Mouse (Mus musculus): Measurements from ENCODE around the gene Mylip. TPM values are rescaled to one million over a fixed set of nuclear protein-coding genes. Genes with fewer than 3 reads are reported as not detected.

Gene Mylip
- polyA plus RNA-seq, 1 experiment from 2014 or later: 2.3 TPM

DNA sequence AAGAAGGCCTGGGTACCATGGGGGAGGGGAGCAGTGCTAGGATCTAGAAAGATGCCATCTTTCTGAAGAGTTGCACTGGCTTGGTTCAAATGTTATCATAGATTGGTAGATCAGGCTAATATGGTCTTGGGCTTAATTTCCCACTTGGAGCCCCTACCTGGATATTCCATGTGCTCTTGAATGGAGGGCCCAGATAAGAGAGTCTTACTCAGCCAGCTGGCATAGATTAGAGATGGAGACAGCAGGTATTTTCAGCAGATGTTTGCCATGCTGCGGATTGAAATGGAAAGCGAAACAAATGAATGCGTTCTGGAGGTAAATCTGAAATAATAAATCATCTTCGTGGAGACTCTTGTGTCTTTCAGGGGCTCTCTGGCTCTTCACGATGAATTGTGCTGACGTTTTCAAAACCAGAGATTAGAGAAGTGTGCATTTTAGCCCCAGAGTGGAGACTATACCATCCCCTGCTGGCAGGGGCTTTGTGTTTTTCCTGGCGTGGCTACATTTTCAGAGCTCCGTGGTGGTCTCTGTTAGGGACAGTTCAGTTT, 4.8 kb downstream of the Mylip start:
- H3K4me3 ChIP-seq: no peak overlapping the region
- no peak overlapping the region for H3K9ac ChIP-seq
- no peak for ATAC-seq
- H3K27me3 ChIP-seq: 0 out of 2 replicates have a peak, but pooled peaks cover 3% of the 10 kb centered on the region
- H3K4me2 ChIP-seq: no peak overlapping the region
- 60% methylated on average over 8 of the region's 8 CpGs for WGBS
- no peak overlapping the region for H3K27ac ChIP-seq
- H3K4me1 ChIP-seq: peaks cover 26% of the 10 kb centered on the region
- H3K36me3 ChIP-seq (ENCODE audit: poor library complexity, severe bottlenecking): no peaks in the 10 kb centered on the region
- H3K9me3 ChIP-seq (replicated peaks): no peaks in the 10 kb centered on the region

DNA sequence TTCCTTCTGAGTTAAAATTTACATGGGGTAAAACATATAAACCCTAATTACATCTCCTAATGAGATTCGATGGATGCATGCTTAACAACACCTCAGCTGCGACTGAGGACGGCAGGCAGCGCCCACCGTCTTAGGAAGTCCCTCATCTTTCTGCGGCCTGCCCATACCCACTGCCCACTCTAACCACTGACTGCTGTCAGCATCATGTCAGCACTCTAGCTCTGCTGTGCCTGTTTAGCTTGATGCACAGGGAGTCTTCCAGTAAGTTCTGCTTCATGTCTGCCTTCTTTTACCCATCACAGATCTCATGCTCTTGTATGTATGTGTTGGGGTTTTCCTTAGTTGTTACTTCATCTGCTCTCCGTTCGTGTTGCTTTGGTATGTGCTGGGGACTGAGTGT, 7.2 kb downstream of the Mylip start:
- Histone ChIP-seq H3K9me3 (replicated peaks) (no peaks in the 10 kb centered on the region), H3K4me2 (no peak overlapping the region), H3K4me1 (peaks cover 8% of the 10 kb centered on the region), H3K4me3 (no peak overlapping the region), H3K27ac (no peak overlapping the region), H3K36me3 (ENCODE audit: poor library complexity, severe bottlenecking) (no peaks in the 10 kb centered on the region), H3K27me3 (no peaks in the 10 kb centered on the region), H3K9ac (no peak overlapping the region)
- ATAC-seq: no peak
- WGBS: 85% methylated on average over 8 of the region's 8 CpGs

- H3K4me3 ChIP-seq: no peak overlapping the region
- H3K4me2 ChIP-seq: no peak overlapping the region
- no peaks in the 10 kb centered on the region for H3K9me3 ChIP-seq (replicated peaks)
- H3K27ac ChIP-seq: no peak overlapping the region
- WGBS: 58% methylated on average over 5 of the region's 5 CpGs
- no peaks in the 10 kb centered on the region for H3K27me3 ChIP-seq
- no peak for ATAC-seq
- H3K36me3 ChIP-seq (ENCODE audit: poor library complexity, severe bottlenecking): no peaks in the 10 kb centered on the region
- no peak overlapping the region for H3K9ac ChIP-seq
- H3K4me1 ChIP-seq: peaks cover 4% of the 10 kb centered on the region; the same call in 1 of the 2 replicates
Observed at GRCm38 (mm10) chr13:45397240-45397639, 7.7 kb downstream of the Mylip start.

DNA sequence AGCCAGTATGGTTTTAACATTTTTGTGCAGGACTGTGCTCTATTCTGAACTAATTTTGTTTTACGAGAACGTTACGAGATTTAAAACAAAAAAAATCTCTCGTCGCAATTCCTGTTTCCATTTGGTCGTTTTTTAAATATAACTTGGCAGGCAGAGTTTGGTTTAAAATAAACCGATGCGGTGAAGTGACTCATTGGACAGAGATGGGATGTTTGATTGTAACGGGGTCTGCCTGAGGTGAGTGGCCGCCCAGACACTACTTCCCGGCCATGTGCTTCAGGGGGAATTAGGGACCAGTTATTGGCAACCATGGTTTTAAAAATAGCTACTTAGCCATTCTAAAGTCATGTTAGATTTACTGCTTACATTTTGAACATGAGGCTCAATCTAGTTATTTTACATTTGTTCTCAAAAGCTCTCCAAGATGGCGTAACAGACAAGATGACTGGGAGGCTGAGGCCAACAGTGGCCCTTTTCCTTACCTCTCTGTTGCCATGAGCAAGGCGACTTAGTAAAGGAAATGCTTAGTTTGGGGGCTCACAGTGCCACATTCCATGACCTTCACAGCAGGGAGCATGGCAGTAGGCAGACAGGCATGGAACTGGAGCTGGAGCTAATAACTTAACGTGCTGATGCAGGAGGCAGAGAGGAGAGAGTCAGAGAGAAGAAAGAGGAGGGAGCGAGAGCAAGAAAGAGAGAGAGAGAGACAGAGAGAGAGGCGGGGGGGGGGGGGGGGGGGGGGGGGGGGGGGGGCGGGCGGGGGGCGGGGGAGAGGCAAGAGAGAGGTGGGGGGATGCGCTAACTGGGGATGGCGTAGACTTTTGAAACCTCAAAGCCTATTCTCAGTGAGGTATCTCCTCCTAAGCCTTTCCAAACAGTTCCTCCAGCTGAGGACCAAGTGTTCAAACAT, 8.6 kb downstream of the Mylip start:
- 81% methylated on average over 16 of the region's 21 CpGs for WGBS
- no peak for ATAC-seq
- Histone ChIP-seq H3K9ac (no peak overlapping the region), H3K27ac (no peak overlapping the region), H3K4me1 (peaks cover 4% of the 10 kb centered on the region; the same call in 1 of the 2 replicates), H3K4me3 (no peak overlapping the region), H3K27me3 (no peaks in the 10 kb centered on the region), H3K9me3 (replicated peaks) (no peaks in the 10 kb centered on the region), H3K36me3 (ENCODE audit: poor library complexity, severe bottlenecking) (no peaks in the 10 kb centered on the region), H3K4me2 (no peak overlapping the region)

GRCm38 (mm10) chr13:45400700-45401099, 11.2 kb downstream of the Mylip start:
- no peak overlapping the region for H3K4me2 ChIP-seq
- WGBS: 75% methylated on average over 7 of the region's 7 CpGs

DNA sequence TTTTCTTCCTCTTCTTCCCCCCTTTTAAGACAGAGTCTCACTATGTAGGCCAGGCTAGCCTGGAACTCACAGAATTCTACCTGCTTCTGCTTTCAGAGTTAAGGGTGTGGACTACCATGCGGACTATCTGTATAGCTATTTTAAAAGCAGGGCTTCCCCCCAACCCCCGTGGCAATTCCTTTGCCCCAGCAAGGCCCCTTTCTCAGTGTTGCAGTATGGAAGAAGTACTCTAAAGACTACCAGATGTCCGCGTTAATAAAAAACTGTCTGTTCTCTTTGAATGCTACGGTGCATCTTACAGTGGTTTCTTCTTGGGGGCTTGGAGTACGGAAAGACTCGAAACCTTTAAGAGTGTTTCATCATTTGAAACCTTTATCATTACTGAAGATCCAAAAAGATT, 12.3 kb downstream of the Mylip start:
- no peak overlapping the region for H3K4me3 ChIP-seq
- no peak overlapping the region for H3K27ac ChIP-seq
- H3K4me1 ChIP-seq: peaks cover 4% of the 10 kb centered on the region; the same call in 1 of the 2 replicates
- 89% methylated on average over 7 of the region's 7 CpGs for WGBS
- H3K36me3 ChIP-seq (ENCODE audit: poor library complexity, severe bottlenecking): no peaks in the 10 kb centered on the region
- no peaks in the 10 kb centered on the region for H3K27me3 ChIP-seq
- H3K4me2 ChIP-seq: no peak overlapping the region
- no peaks in the 10 kb centered on the region for H3K9me3 ChIP-seq (replicated peaks)
- ATAC-seq: no peak
- no peak overlapping the region for H3K9ac ChIP-seq

More at GRCm38 (mm10) chr13:45400700-45401099, 11.2 kb downstream of the Mylip start:
- Histone ChIP-seq H3K9me3 (replicated peaks) (no peaks in the 10 kb centered on the region), H3K4me3 (no peak overlapping the region), H3K27ac (no peak overlapping the region), H3K27me3 (no peaks in the 10 kb centered on the region), H3K36me3 (ENCODE audit: poor library complexity, severe bottlenecking) (no peaks in the 10 kb centered on the region), H3K9ac (no peak overlapping the region), H3K4me1 (peaks cover 4% of the 10 kb centered on the region; the same call in 1 of the 2 replicates)
- no peak for ATAC-seq

- Histone ChIP-seq H3K36me3 (ENCODE audit: poor library complexity, severe bottlenecking) (no peaks in the 10 kb centered on the region), H3K4me3 (no peak overlapping the region), H3K9me3 (replicated peaks) (no peaks in the 10 kb centered on the region), H3K27me3 (no peaks in the 10 kb centered on the region), H3K27ac (no peak overlapping the region), H3K4me2 (no peak overlapping the region), H3K4me1 (no peaks in the 10 kb centered on the region), H3K9ac (no peak overlapping the region)
- WGBS: 85% methylated on average over 6 of the region's 7 CpGs
- no peak for ATAC-seq
Observed at GRCm38 (mm10) chr13:45402316-45403039, 12.9 kb downstream of the Mylip start.

GRCm38 (mm10) chr13:45404269-45404668, 14.7 kb downstream of the Mylip start:
- Histone ChIP-seq H3K9ac (no peak overlapping the region), H3K27ac (no peak overlapping the region), H3K4me3 (no peak overlapping the region), H3K4me2 (no peak overlapping the region), H3K36me3 (ENCODE audit: poor library complexity, severe bottlenecking) (peaks cover 8% of the 10 kb centered on the region), H3K27me3 (no peaks in the 10 kb centered on the region), H3K4me1 (no peaks in the 10 kb centered on the region), H3K9me3 (replicated peaks) (no peaks in the 10 kb centered on the region)
- no peak for ATAC-seq
- WGBS: 92% methylated on average over 6 of the region's 6 CpGs

GRCm38 (mm10) chr13:45405194-45405810, 15.8 kb downstream of the Mylip start:
- no peak overlapping the region for H3K4me3 ChIP-seq
- H3K9ac ChIP-seq: no peak overlapping the region
- H3K4me2 ChIP-seq: no peak overlapping the region
- no peak overlapping the region for H3K27ac ChIP-seq
- H3K9me3 ChIP-seq (replicated peaks): no peaks in the 10 kb centered on the region
- H3K4me1 ChIP-seq: no peaks in the 10 kb centered on the region
- no peaks in the 10 kb centered on the region for H3K27me3 ChIP-seq
- peaks cover 9% of the 10 kb centered on the region for H3K36me3 ChIP-seq (ENCODE audit: poor library complexity, severe bottlenecking)
- no peak for ATAC-seq
- 94% methylated on average over 6 of the region's 6 CpGs for WGBS

- H3K9me3 ChIP-seq (replicated peaks): no peaks in the 10 kb centered on the region
- no peak for ATAC-seq
- no peaks in the 10 kb centered on the region for H3K4me1 ChIP-seq
- peaks cover 11% of the 10 kb centered on the region for H3K36me3 ChIP-seq (ENCODE audit: poor library complexity, severe bottlenecking)
- H3K4me3 ChIP-seq: no peak overlapping the region
- no peak overlapping the region for H3K4me2 ChIP-seq
- no peaks in the 10 kb centered on the region for H3K27me3 ChIP-seq
- H3K9ac ChIP-seq: no peak overlapping the region
- no peak overlapping the region for H3K27ac ChIP-seq
- WGBS: 95% methylated on average over 11 of the region's 11 CpGs
Observed at GRCm38 (mm10) chr13:45406289-45406688, 16.7 kb downstream of the Mylip start.

DNA sequence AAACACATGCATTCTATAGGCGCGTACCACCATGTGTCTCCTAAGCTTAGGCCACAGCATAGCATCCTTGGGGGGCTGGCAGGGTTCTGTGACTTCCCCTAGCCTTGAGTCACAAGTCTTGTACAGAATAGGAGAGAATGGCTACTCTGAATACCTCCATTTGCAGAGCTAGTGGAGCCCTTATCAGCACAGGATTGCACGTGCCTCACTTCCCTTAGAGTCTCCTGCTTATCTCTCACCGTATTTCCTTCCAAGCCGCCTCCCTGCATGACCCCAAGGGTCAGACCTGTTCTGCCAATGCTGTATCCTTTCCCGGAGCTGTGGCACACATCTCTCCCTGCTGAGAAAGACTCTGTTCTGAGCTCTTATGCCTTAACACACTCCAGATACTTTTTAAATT, 17.2 kb downstream of the Mylip start:
- Histone ChIP-seq H3K27ac (no peak overlapping the region), H3K4me2 (no peak overlapping the region), H3K36me3 (ENCODE audit: poor library complexity, severe bottlenecking) (peaks cover 11% of the 10 kb centered on the region), H3K27me3 (no peaks in the 10 kb centered on the region), H3K9ac (no peak overlapping the region), H3K4me1 (no peaks in the 10 kb centered on the region), H3K4me3 (no peak overlapping the region), H3K9me3 (replicated peaks) (no peaks in the 10 kb centered on the region)
- ATAC-seq: no peak
- WGBS: 86% methylated on average over 6 of the region's 6 CpGs

DNA sequence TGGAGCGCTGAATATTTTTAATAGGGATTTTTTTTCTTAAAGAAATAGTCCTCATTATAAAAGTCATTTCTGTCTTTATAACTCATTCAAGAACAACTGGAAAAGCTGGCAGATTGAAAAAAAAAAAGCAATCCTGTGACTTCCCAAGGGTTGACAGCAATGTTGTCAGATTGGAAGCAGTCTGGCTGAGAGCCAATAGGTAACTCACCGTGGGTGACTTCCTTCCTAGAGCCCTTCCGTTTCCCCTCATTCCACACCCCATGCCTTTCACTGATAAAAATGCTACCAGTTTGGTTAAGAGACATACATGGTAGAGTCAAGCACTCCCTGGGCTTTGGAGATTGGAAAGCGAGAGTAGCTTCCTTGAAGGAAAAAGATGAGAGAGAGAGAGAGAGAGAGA, 21.4 kb downstream of the Mylip start:
- Histone ChIP-seq H3K27me3 (no peaks in the 10 kb centered on the region; the same call in 1 of the 2 replicates), H3K4me3 (no peak overlapping the region), H3K27ac (no peak overlapping the region), H3K9me3 (replicated peaks) (no peaks in the 10 kb centered on the region), H3K4me2 (no peak overlapping the region), H3K4me1 (no peaks in the 10 kb centered on the region), H3K9ac (no peak overlapping the region), H3K36me3 (ENCODE audit: poor library complexity, severe bottlenecking) (peaks cover 11% of the 10 kb centered on the region)
- no peak for ATAC-seq
- 82% methylated on average over 4 of the region's 4 CpGs for WGBS
